Mouse (Mus musculus): ENCODE measurements around the gene Bcar3. TPM values are rescaled to one million over a fixed set of nuclear protein-coding genes. Genes with fewer than 3 reads are reported as not detected.
"Not testable (repeated sequence)": the region's sequence is repeated elsewhere in the genome, so short reads cannot be mapped to it uniquely, and the experiment has no call there.

Gene Bcar3
- polyA plus RNA-seq, 1 experiment, result 17.2 TPM

- DNase-seq, result no peak
- WGBS, result 87% methylated on average over 6 of the region's 6 CpGs
- H3K4me1 ChIP-seq (ENCODE audit: control insufficient read depth, insufficient read depth, low read length), result peaks cover 9% of the 10 kb centered on the region; the same call in 1 of the 2 replicates
Measured at GRCm38 (mm10) chr3:122378634-122379033, 84.7 kb downstream of the Bcar3 start.

GRCm38 (mm10) chr3:122380776-122381175 is 86.8 kb downstream of the Bcar3 start:
- TF ChIP-seq POLR2A (IDR thresholded peaks at IDR 0.05; ENCODE audit: borderline replicate concordance, insufficient read depth, low read length) (no peak), CTCF (IDR thresholded peaks at IDR 0.05; ENCODE audit: borderline replicate concordance, insufficient read depth, low read depth, low read length) (no peak)
- Histone ChIP-seq H3K27me3 (ENCODE audit: control insufficient read depth, insufficient read depth, low read length) (no peaks in the 10 kb centered on the region), H3K4me1 (ENCODE audit: control insufficient read depth, insufficient read depth, low read length) (peaks cover 9% of the 10 kb centered on the region; the same call in 1 of the 2 replicates), H3K27ac (ENCODE audit: insufficient read depth, low read length) (no peak overlapping the region), H3K4me3 (replicated peaks; ENCODE audit: insufficient read depth, low read depth, low read length) (no peak overlapping the region)
- no peak for DNase-seq
- WGBS, result 87% methylated on average over 5 of the region's 5 CpGs

More at GRCm38 (mm10) chr3:122378634-122379033, 84.7 kb downstream of the Bcar3 start:
- Histone ChIP-seq H3K27me3 (ENCODE audit: control insufficient read depth, insufficient read depth, low read length) (no peaks in the 10 kb centered on the region), H3K27ac (ENCODE audit: insufficient read depth, low read length) (no peak overlapping the region), H3K4me3 (replicated peaks; ENCODE audit: insufficient read depth, low read depth, low read length) (no peak overlapping the region)
- TF ChIP-seq POLR2A (IDR thresholded peaks at IDR 0.05; ENCODE audit: borderline replicate concordance, insufficient read depth, low read length), result no peak

- DNase-seq, result peak; percentile 76 to 92
- 16% methylated on average over 3 of the region's 3 CpGs for WGBS
- H3K4me3 ChIP-seq (replicated peaks; ENCODE audit: insufficient read depth, low read depth, low read length), result no peak overlapping the region
- peak overlapping the region; percentile 52 for H3K27ac ChIP-seq (ENCODE audit: insufficient read depth, low read length)
- H3K27me3 ChIP-seq (ENCODE audit: control insufficient read depth, insufficient read depth, low read length), result no peaks in the 10 kb centered on the region
- H3K4me1 ChIP-seq (ENCODE audit: control insufficient read depth, insufficient read depth, low read length), result peaks cover 9% of the 10 kb centered on the region; the same call in 1 of the 2 replicates
- no peak for TF ChIP-seq POLR2A (IDR thresholded peaks at IDR 0.05; ENCODE audit: borderline replicate concordance, insufficient read depth, low read length)
- TF ChIP-seq CTCF (IDR thresholded peaks at IDR 0.05; ENCODE audit: borderline replicate concordance, insufficient read depth, low read depth, low read length), result no peak
Measured at GRCm38 (mm10) chr3:122381591-122381990, 87.7 kb downstream of the Bcar3 start.

GRCm38 (mm10) chr3:122386444-122386843 is 92.5 kb downstream of the Bcar3 start:
- WGBS, result 95% methylated on average over 5 of the region's 5 CpGs
- H3K27me3 ChIP-seq (ENCODE audit: control insufficient read depth, insufficient read depth, low read length), result no peaks in the 10 kb centered on the region
- H3K27ac ChIP-seq (ENCODE audit: insufficient read depth, low read length), result no peak overlapping the region
- H3K4me3 ChIP-seq (replicated peaks; ENCODE audit: insufficient read depth, low read depth, low read length), result no peak overlapping the region
- H3K4me1 ChIP-seq (ENCODE audit: control insufficient read depth, insufficient read depth, low read length), result peaks cover 6% of the 10 kb centered on the region
- DNase-seq, result no peak
- TF ChIP-seq CTCF (IDR thresholded peaks at IDR 0.05; ENCODE audit: borderline replicate concordance, insufficient read depth, low read depth, low read length) (no peak), POLR2A (IDR thresholded peaks at IDR 0.05; ENCODE audit: borderline replicate concordance, insufficient read depth, low read length) (no peak)

- 36% methylated on average over 3 of the region's 3 CpGs for whole genome bisulfite sequencing
- peak; percentile 64 to 85 for DNase-seq
- TF ChIP-seq POLR2A (IDR thresholded peaks at IDR 0.05; ENCODE audit: borderline replicate concordance, insufficient read depth, low read length) (no peak), CTCF (IDR thresholded peaks at IDR 0.05; ENCODE audit: borderline replicate concordance, insufficient read depth, low read depth, low read length) (no peak)
- H3K4me3 ChIP-seq (replicated peaks; ENCODE audit: insufficient read depth, low read depth, low read length), result no peak overlapping the region
- H3K4me1 ChIP-seq (ENCODE audit: control insufficient read depth, insufficient read depth, low read length), result peaks cover 6% of the 10 kb centered on the region
- no peaks in the 10 kb centered on the region for H3K27me3 ChIP-seq (ENCODE audit: control insufficient read depth, insufficient read depth, low read length)
- H3K27ac ChIP-seq (ENCODE audit: insufficient read depth, low read length), result peak overlapping the region; percentile 42; the same call in 1 of the 2 replicates
Measured at GRCm38 (mm10) chr3:122387771-122388170, 93.8 kb downstream of the Bcar3 start.

GRCm38 (mm10) chr3:122389972-122390371 is 96.0 kb downstream of the Bcar3 start:
- peaks cover 6% of the 10 kb centered on the region for H3K4me1 ChIP-seq (ENCODE audit: control insufficient read depth, insufficient read depth, low read length)
- 98% methylated on average over 5 of the region's 5 CpGs for WGBS
- TF ChIP-seq CTCF (IDR thresholded peaks at IDR 0.05; ENCODE audit: borderline replicate concordance, insufficient read depth, low read depth, low read length) (no peak), POLR2A (IDR thresholded peaks at IDR 0.05; ENCODE audit: borderline replicate concordance, insufficient read depth, low read length) (no peak)
- no peak overlapping the region for H3K4me3 ChIP-seq (replicated peaks; ENCODE audit: insufficient read depth, low read depth, low read length)
- no peak for DNase-seq
- H3K27ac ChIP-seq (ENCODE audit: insufficient read depth, low read length), result no peak overlapping the region
- H3K27me3 ChIP-seq (ENCODE audit: control insufficient read depth, insufficient read depth, low read length), result no peaks in the 10 kb centered on the region

GRCm38 (mm10) chr3:122391098-122391497 is 97.2 kb downstream of the Bcar3 start:
- Histone ChIP-seq H3K27me3 (ENCODE audit: control insufficient read depth, insufficient read depth, low read length) (no peaks in the 10 kb centered on the region), H3K4me1 (ENCODE audit: control insufficient read depth, insufficient read depth, low read length) (peaks cover 6% of the 10 kb centered on the region), H3K27ac (ENCODE audit: insufficient read depth, low read length) (no peak overlapping the region), H3K4me3 (replicated peaks; ENCODE audit: insufficient read depth, low read depth, low read length) (no peak overlapping the region)
- DNase-seq, result no peak
- TF ChIP-seq POLR2A (IDR thresholded peaks at IDR 0.05; ENCODE audit: borderline replicate concordance, insufficient read depth, low read length), result no peak
- TF ChIP-seq CTCF (IDR thresholded peaks at IDR 0.05; ENCODE audit: borderline replicate concordance, insufficient read depth, low read depth, low read length), result no peak
- WGBS, result 94% methylated on average over 2 of the region's 2 CpGs

- no peak for DNase-seq
- TF ChIP-seq POLR2A (IDR thresholded peaks at IDR 0.05; ENCODE audit: borderline replicate concordance, insufficient read depth, low read length) (no peak), CTCF (IDR thresholded peaks at IDR 0.05; ENCODE audit: borderline replicate concordance, insufficient read depth, low read depth, low read length) (no peak)
- Histone ChIP-seq H3K4me1 (ENCODE audit: control insufficient read depth, insufficient read depth, low read length) (peaks cover 6% of the 10 kb centered on the region), H3K27me3 (ENCODE audit: control insufficient read depth, insufficient read depth, low read length) (no peaks in the 10 kb centered on the region), H3K4me3 (replicated peaks; ENCODE audit: insufficient read depth, low read depth, low read length) (no peak overlapping the region), H3K27ac (ENCODE audit: insufficient read depth, low read length) (no peak overlapping the region)
- WGBS, result 81% methylated on average over 12 of the region's 12 CpGs
Measured at GRCm38 (mm10) chr3:122391816-122392215, 97.9 kb downstream of the Bcar3 start.

- 73% methylated on average over 4 of the region's 4 CpGs for WGBS
- DNase-seq; H3K27ac ChIP-seq (ENCODE audit: insufficient read depth, low read length); H3K27me3 ChIP-seq (ENCODE audit: control insufficient read depth, insufficient read depth, low read length); H3K4me1 ChIP-seq (ENCODE audit: control insufficient read depth, insufficient read depth, low read length); H3K4me3 ChIP-seq (replicated peaks; ENCODE audit: insufficient read depth, low read depth, low read length): not testable (repeated sequence)
Measured at GRCm38 (mm10) chr3:122393411-122393810, 99.5 kb downstream of the Bcar3 start.

All from cerebellum, adult 2 months (tissue).